Mouse (Mus musculus): ENCODE data around the gene Thsd4.

DNA sequence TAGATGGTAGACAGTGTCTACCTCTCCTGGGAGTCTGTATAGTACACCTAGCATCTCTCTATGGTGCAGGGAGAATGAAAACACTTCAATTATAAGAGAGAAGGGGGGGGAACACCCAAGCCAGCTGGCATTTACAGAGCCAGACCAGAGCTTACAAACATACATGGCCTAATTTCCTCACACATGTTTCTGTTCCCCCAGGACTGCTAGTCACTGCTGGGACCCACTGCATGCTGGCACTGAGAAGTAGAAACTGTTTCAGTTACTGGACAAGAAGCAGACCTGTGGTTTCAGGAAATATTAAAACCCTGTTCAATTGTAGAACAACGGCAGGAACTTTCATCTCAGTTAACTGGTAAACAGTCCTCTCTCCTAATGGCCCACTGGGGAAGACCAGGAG, 308.7 kb downstream of the Thsd4 start:
- TF ChIP-seq POLR2A (IDR thresholded peaks at IDR 0.05; ENCODE audit: insufficient read depth, low read length) (no peak), CTCF (IDR thresholded peaks at IDR 0.05; ENCODE audit: low read depth, low read length) (no peak)
